In genomic region chr17:85645312-85645711, GRCm38 (mm10) we compare ENCODE assay signal across 9 mouse cellular contexts. TPM values are rescaled to one million over a fixed set of nuclear protein-coding genes. Genes with fewer than 3 reads are reported as not detected.
DNase-seq lines count a peak whose midpoint lies in the region; ATAC-seq and TF ChIP-seq lines count a peak whose summit lies in the region.
"Had no signal": no experiment of that assay in that cellular context is flagged by ENCODE, and none has a peak within 500 bp of the region (broad histone marks: within the 10 kb centered on the region; RNA-seq: fewer than 3 reads in every experiment).

No protein-coding gene starts in this region.

- H3K27me3 ChIP-seq in heart, embryonic 10.5 days (ENCODE audit: insufficient read depth, poor library complexity, severe bottlenecking): peaks cover 91% of the 10 kb centered on the region
- H3K27me3 ChIP-seq in CH12.LX (replicated peaks): no peaks in the 10 kb centered on the region
- H3K27me3 ChIP-seq in forebrain, embryonic 14.5 days (replicated peaks; ENCODE audit: control insufficient read depth, insufficient read depth, low read length): peaks cover 22% of the 10 kb centered on the region
- H3K27me3 ChIP-seq in limb, embryonic 13.5 days: peaks cover 79% of the 10 kb centered on the region

- H3K9ac ChIP-seq in CH12.LX (ENCODE audit: insufficient read depth, low read depth): no peak overlapping the region
- peak overlapping the region; percentile 51 for H3K9ac ChIP-seq in forebrain, embryonic 14.5 days (ENCODE audit: low read length)
- H3K9ac ChIP-seq in limb, embryonic 13.5 days: peak overlapping the region; percentile 56

- no peak for TF ChIP-seq RAD21 in CH12.LX (IDR thresholded peaks at IDR 0.05; ENCODE audit: low read depth, low read length)

- TF ChIP-seq EP300 in CH12.LX (IDR thresholded peaks at IDR 0.05; ENCODE audit: low read length): no peak

- peak overlapping the region; percentile 57 for H3K4me3 ChIP-seq in heart, embryonic 10.5 days
- no peak overlapping the region for H3K4me3 ChIP-seq in CH12.LX (replicated peaks in 1 of 3; ENCODE audit: low read depth in 2 of 3, low read length in 2 of 3, poor library complexity in 1 of 3)
- H3K4me3 ChIP-seq in forebrain, embryonic 14.5 days (ENCODE audit: low read depth, low read length): peak overlapping the region; percentile 27
- H3K4me3 ChIP-seq in limb, embryonic 13.5 days: peak overlapping the region; percentile 44

- H3K4me2 ChIP-seq in CH12.LX (ENCODE audit: insufficient read depth, low read depth, poor library complexity, severe bottlenecking): peak overlapping the region; percentile 58; the same call in 1 of the 2 replicates
- peak overlapping the region; percentile 56 for H3K4me2 ChIP-seq in forebrain, embryonic 14.5 days (ENCODE audit: low read length)
- peak overlapping the region; percentile 79 for H3K4me2 ChIP-seq in limb, embryonic 13.5 days (replicated peaks)

- peaks cover 14% of the 10 kb centered on the region; the same call in 1 of the 2 replicates for H3K4me1 ChIP-seq in heart, embryonic 10.5 days
- H3K4me1 ChIP-seq in CH12.LX (ENCODE audit: control insufficient read depth in 1 of 2, insufficient read depth in 2 of 2): peaks cover 0 to 5% of the 10 kb centered on the region in 2 experiments; a peak in 2 of 4 replicates
- H3K4me1 ChIP-seq in forebrain, embryonic 14.5 days (ENCODE audit: control insufficient read depth, insufficient read depth, low read length): peaks cover 3% of the 10 kb centered on the region; the same call in 1 of the 2 replicates
- H3K4me1 ChIP-seq in limb, embryonic 13.5 days: peaks cover 13% of the 10 kb centered on the region

- intact Hi-C loops in heart, postnatal 10 days (cut with DNase I): loop anchor here (1.0 kb wide), 1 partner anchor 418 kb away; no protein-coding TSS in a partner anchor

- TF ChIP-seq CTCF in CH12.LX (conservative IDR thresholded peaks at IDR 0.05 in 1 of 2, IDR thresholded peaks at IDR 0.05 in 1 of 2; ENCODE audit: low read depth in 2 of 2, low read length in 2 of 2): no peak

- DNase-seq in heart, embryonic 10.5 days (ENCODE audit: low spot score): no peak
- no peak for DNase-seq in heart, postnatal 10 days
- DNase-seq in CH12.LX (ENCODE audit: extremely low read depth): no peak
- peak; percentile 49 for DNase-seq in forebrain, embryonic 14.5 days (ENCODE audit: low spot score)
- no peak for DNase-seq in right cerebral cortex, postnatal 10 days (ENCODE audit: low spot score in 2 of 2)
- no peak for DNase-seq in right cerebral cortex, postnatal 4 days
- no peak for DNase-seq in gastrocnemius, adult 18-20 months (ENCODE audit: low spot score)

- ATAC-seq in forebrain, embryonic 14.5 days: peak; percentile 53; the same call in 1 of the 2 replicates
- peak; percentile 29; the same call in 1 of the 2 replicates for ATAC-seq in limb, embryonic 13.5 days (ENCODE audit: low FRiP score, low read depth)

- 12% methylated on average over 10 of the region's 12 CpGs for WGBS in heart, embryonic 10.5 days
- WGBS in forebrain, embryonic 14.5 days: 6% methylated on average over 10 of the region's 12 CpGs
- 6% methylated on average over 10 of the region's 12 CpGs for WGBS in limb, embryonic 13.5 days

- no peaks in the 10 kb centered on the region for H3K79me2 ChIP-seq in CH12.LX (replicated peaks; ENCODE audit: control insufficient read depth, extremely low read depth, insufficient read depth, poor library complexity, severe bottlenecking)

- no peak for TF ChIP-seq POLR2A in CH12.LX (IDR thresholded peaks at IDR 0.05; ENCODE audit: low read depth, low read length)

- in situ Hi-C loops in CH12.LX (cut with MboI; ENCODE audit: low pct_ligation_motif_present, low pct_unique_long_range_greater_than_20kb, low sequenced_read_pairs): loop anchor here (25.0 kb wide), 1 partner anchor 808 kb away; no protein-coding TSS in a partner anchor

- no peaks in the 10 kb centered on the region for H3K9me3 ChIP-seq in heart, embryonic 10.5 days
- H3K9me3 ChIP-seq in CH12.LX (replicated peaks; ENCODE audit: low read length): no peaks in the 10 kb centered on the region
- no peaks in the 10 kb centered on the region for H3K9me3 ChIP-seq in forebrain, embryonic 14.5 days (replicated peaks; ENCODE audit: control insufficient read depth, low read length)
- no peaks in the 10 kb centered on the region for H3K9me3 ChIP-seq in limb, embryonic 13.5 days

- dilution Hi-C loops in CH12.LX (cut with MboI; ENCODE audit: extremely low pct_ligation_motif_present, extremely low pct_unique_long_range_greater_than_20kb, low sequenced_read_pairs): no loop called here

- no peak overlapping the region for H3K27ac ChIP-seq in heart, embryonic 10.5 days
- no peak overlapping the region for H3K27ac ChIP-seq in CH12.LX (ENCODE audit: insufficient read depth, low read depth)
- no peak overlapping the region for H3K27ac ChIP-seq in forebrain, embryonic 14.5 days (ENCODE audit: low read depth, low read length)
- H3K27ac ChIP-seq in limb, embryonic 13.5 days: no peak overlapping the region

- no peaks in the 10 kb centered on the region for H3K36me3 ChIP-seq in heart, embryonic 10.5 days
- no peaks in the 10 kb centered on the region for H3K36me3 ChIP-seq in CH12.LX (replicated peaks in 1 of 2; ENCODE audit: control insufficient read depth in 1 of 2, insufficient read depth in 1 of 2, low read length in 1 of 2)
- no peaks in the 10 kb centered on the region for H3K36me3 ChIP-seq in forebrain, embryonic 14.5 days (ENCODE audit: control insufficient read depth, insufficient read depth, low read length)
- H3K36me3 ChIP-seq in limb, embryonic 13.5 days: no peaks in the 10 kb centered on the region

TF ChIP-seq in CH12.LX, 34 proteins besides CTCF, POLR2A, EP300 and RAD21:
- no peak for TF ChIP-seq ZNF384 (IDR thresholded peaks at IDR 0.05; ENCODE audit: low read depth, low read length)
- no peak for TF ChIP-seq BHLHE40 (IDR thresholded peaks at IDR 0.05; ENCODE audit: low read depth, low read length)
- no peak for TF ChIP-seq SMC3 (IDR thresholded peaks at IDR 0.05; ENCODE audit: low read depth, low read length)
- TF ChIP-seq IRF4 (IDR thresholded peaks at IDR 0.05; ENCODE audit: low read depth, low read length): no peak
- no peak for TF ChIP-seq USF1 (IDR thresholded peaks at IDR 0.05; ENCODE audit: low read depth, low read length)

RNA-seq across cellular contexts. Expression of gene Six3, which starts 31.9 kb away (rescaled TPM):
- 0.06 TPM in 1 of 2 replicates, not detected in the other for polyA plus RNA-seq in heart, embryonic 10.5 days (2016; fragmentation: Nextera tagmentation; extraction: Ambion mirVana)
- total RNA-seq in heart, postnatal 10 days (2021): not detected
- total RNA-seq in CH12.LX (2012; rRNA removed) (not detected in 2 replicates), CH12.LX (2014; rRNA removed) (not detected in 2 replicates)
- not detected in 2 replicates for polyA plus RNA-seq in CH12.LX (2012; ENCODE audit: insufficient read length, low read depth)
- polyA plus RNA-seq in forebrain, embryonic 14.5 days (2014; fragmentation: Nextera tagmentation; extraction: Ambion mirVana): 11.3 and 15.0 TPM in 2 replicates
- not detected in 2 replicates for polyA plus RNA-seq in limb, embryonic 13.5 days (2015; fragmentation: Nextera tagmentation; extraction: Ambion mirVana)
- not detected for total RNA-seq in gastrocnemius, adult 18-20 months (2021)
- total RNA-seq: heart, postnatal 14 days had no signal

RNA-seq across cellular contexts. Expression of gene Six2, which starts 42.8 kb away (rescaled TPM):
- 0.32 and 1.7 TPM in 2 replicates for polyA plus RNA-seq in heart, embryonic 10.5 days (2016; fragmentation: Nextera tagmentation; extraction: Ambion mirVana)
- under 1 TPM; 0.40 to 0.48 TPM for total RNA-seq in heart, postnatal 10 days (2021)
- 0.04 TPM in 1 of 2 replicates, not detected in the other for total RNA-seq in CH12.LX (2012; rRNA removed)
- total RNA-seq in CH12.LX (2014; rRNA removed): not detected in 2 replicates
- 0.11 and 0.40 TPM in 2 replicates for polyA plus RNA-seq in CH12.LX (2012; ENCODE audit: insufficient read length, low read depth)
- 0.23 TPM in 2 replicates for polyA plus RNA-seq in forebrain, embryonic 14.5 days (2014; fragmentation: Nextera tagmentation; extraction: Ambion mirVana)
- polyA plus RNA-seq in limb, embryonic 13.5 days (2015; fragmentation: Nextera tagmentation; extraction: Ambion mirVana): 8.7 and 9.7 TPM in 2 replicates
- 10 to 100 TPM; 16.8 to 22.2 TPM for total RNA-seq in gastrocnemius, adult 18-20 months (2021)

Comparison
In these comparisons a context has a peak if more than half of its experiments do, and no peak if none do; other contexts are left out.
1. H3K4me3 ChIP-seq: peak in heart, embryonic 10.5 days (single experiment), forebrain, embryonic 14.5 days (single experiment) and limb, embryonic 13.5 days (single experiment); none in CH12.LX (0 of 3).
2. RNA of gene Six3, which starts 31.9 kb away (polyA plus RNA-seq): 11.3 to 15.0 TPM in forebrain, embryonic 14.5 days; 0.06 TPM in heart, embryonic 10.5 days, not detected in limb, embryonic 13.5 days and not detected in CH12.LX; every median in the first group is over 10 times any median in the second.
3. Peak in every context shown above with its lines, with median percentiles within 50 percentile points of each other: H3K4me2 ChIP-seq.